Mouse (Mus musculus): ENCODE measurements around the gene Hoxd8.

Gene Hoxd8

DNA sequence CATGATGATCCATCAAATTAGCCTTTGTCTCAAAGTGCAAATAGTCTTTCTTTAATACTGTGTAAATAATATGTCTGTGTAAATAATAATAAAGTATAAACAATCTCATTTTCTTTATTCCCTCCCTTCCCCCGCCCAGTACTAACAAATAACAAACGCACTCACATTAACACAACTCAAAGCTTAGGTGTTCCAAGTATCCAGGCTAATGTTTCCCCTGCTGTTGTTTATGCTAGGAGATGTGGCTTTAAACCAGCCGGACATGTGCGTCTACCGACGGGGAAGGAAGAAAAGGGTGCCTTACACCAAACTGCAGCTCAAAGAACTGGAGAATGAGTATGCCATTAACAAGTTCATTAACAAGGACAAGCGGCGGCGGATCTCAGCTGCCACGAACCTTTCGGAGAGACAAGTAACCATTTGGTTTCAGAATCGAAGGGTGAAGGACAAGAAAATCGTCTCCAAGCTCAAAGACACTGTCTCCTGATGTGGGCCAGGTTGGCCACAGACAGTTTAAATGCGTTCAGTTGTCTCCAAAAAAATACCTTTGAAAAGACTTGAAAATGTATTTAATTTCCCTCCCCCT is 34.7 kb upstream of the Hoxd8 start:
- no peak for DNase-seq (ENCODE audit: low spot score)

DNA sequence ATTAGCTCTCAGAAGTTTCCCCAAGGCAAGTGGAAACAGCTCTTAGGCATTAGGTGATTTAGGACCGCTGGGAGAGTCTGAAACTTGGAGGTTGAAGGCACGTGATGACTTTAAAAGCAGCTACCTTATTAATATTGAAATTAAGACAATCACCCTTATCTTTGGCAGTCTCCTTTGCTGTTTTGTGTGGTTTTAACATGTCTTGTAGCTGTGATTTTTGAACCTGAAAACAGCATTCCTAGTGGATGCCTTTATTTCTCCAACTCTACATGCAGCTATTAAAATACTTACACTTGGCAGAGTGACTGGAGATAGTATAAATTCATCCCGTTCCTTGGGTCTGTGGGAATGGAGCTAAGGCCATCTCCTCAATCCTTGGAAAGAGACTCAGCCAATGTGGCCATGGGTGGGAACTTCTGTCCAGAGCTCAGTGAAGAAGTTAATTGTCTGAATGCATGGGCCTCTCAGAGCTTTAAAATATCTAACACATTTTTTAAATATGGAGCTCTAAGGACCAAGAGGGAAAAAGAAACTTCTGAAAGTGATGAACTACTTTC is 33.7 kb upstream of the Hoxd8 start:
- DNase-seq (ENCODE audit: low spot score), result no peak

DNA sequence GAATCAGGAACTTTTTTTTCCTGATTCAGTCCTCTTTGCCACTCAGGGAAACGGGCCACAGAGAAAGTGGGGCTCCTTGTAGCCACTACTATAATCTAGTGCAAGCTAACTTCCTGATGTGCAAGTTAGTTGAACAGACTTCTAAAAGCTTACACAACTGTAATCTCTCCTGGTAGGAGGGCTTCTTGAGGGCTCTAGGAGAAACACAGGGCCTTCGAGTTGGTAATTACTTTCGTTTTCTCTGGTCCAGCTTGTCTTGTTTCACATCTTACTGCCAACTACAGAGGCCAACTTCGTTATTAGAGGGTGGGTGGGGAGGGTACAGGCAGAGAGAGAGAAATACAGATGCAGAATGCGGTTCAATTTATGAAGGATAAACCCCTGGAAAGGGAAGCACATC is 32.6 kb upstream of the Hoxd8 start:
- no peak for DNase-seq (ENCODE audit: low spot score)

DNA sequence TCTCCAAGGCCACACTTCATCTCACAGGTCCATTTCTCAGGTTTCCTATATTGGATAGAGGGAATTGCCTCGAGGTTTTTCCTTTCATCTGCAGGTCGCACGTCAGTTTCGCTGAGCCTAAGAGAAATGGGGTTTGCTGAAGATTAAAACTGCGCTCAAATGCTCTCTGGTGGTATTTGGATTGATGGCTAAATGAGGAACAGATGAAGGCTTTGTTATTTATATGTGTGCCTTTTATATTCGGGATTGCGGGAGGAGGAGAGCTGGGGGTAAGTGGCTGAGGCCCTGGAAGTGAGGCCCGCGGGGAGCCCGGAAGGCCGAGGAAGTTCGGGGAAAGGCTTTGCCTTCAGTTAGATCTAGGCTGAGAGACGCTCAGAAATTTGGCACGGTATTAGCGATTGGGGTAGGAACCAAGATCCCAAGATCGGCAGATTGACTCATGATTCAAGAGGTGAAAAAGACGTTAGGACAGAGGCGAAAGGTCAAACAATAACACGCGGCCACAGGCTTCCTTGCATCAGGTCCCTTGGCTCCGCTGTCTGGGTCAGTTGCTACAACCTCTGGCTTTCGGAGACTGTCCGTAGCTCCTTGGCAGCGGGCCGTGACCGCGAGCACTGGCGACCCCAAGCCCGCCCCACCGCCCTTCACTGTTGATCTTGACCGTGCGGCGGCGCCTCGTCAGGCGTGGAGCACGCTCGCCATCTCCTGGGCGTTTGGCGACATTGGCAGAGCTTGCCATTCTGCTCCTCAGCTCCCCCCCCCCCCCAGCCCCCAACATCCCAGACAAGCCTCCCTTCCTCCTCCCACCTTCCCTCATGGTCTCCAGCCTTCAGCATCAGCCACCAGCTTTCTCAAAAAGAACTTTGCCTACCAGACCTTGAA is 31.7 kb upstream of the Hoxd8 start:
- no peak for DNase-seq (ENCODE audit: low spot score)

DNA sequence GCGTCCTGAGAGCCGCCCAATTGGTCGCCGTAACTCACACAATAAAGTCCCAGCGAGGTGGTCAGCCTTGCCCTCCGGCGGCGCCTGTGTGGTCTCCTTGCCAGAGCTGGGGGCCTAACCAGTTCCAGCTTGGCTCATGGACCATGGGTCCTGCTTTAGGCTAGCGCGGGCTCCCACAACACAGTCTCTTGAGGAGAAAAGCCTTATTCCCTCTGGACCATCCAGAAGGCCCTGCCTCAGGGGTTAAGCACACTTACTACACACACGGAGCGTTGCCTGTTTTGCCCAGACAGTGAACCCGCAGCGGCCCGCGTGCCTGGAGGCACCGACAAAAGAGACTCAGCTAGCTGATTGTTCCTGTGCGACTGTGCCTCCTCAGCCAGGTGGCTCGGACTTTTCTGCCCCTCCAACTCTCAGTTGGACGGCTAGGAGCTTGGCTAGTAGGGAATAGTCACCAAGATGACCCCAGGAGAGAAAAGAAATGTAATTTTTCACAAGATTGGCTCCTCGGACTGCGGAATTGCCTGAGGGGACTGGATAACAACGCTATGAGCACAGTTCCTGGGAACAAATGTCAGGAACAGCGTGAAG is 30.5 kb upstream of the Hoxd8 start:
- DNase-seq (ENCODE audit: low spot score), result no peak

DNA sequence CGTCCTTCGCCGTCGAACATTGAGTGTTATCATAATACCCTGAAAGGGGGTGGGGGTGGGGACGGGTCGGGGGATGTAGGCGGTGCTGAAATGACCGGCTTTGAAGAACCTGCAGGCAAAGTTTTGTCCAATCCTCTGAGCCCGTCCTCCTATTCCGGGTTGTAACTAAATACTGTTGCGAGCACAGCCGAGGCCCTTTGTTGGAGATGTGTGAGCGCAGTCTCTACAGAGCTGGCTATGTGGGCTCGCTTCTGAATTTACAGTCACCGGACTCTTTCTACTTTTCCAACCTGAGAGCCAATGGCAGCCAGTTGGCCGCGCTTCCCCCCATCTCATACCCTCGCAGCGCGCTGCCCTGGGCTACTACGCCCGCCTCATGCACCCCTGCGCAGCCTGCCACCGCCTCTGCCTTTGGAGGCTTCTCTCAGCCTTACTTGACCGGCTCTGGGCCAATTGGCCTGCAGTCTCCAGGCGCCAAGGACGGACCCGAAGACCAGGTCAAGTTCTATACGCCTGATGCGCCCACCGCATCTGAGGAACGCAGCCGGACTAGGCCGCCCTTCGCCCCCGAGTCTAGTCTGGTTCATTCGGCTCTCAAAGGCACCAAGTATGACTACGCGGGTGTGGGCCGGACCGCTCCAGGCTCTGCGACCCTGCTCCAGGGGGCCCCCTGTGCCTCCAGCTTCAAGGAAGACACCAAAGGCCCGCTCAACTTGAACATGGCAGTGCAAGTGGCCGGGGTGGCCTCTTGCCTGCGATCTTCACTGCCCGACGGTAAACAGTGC is 29.3 kb upstream of the Hoxd8 start, which contains the start of gene Hoxd12:
TSS of gene Hoxd12 (plus strand) at position 133 of the 785 bp plus-strand sequence.
- DNase-seq (ENCODE audit: low spot score), result no peak

DNA sequence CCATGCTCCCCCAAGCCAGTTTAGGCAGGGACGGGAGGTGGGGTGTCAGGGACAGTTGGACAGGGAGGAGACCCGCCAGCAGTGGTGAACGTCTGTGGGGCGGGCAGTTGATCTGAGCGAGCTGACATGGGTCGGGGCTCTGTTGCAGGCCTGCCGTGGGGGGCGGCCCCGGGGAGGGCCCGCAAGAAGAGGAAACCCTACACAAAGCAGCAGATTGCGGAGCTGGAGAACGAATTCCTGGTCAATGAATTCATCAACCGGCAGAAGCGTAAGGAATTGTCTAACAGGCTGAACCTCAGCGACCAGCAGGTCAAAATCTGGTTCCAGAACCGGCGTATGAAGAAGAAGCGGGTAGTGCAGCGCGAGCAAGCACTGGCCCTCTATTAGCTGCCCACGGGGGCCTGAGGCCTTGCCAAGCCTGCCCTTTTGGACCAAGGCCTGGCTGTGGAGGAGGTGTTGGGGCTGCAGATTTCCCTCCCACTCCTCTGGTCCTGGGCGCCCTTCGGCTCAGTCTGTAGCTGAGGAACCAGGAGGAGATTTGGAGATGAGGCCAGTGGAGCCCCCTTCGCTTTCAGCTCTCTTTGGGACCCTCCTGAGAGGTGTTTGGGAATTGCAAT is 28.6 kb upstream of the Hoxd8 start:
- no peak for DNase-seq (ENCODE audit: low spot score)

DNA sequence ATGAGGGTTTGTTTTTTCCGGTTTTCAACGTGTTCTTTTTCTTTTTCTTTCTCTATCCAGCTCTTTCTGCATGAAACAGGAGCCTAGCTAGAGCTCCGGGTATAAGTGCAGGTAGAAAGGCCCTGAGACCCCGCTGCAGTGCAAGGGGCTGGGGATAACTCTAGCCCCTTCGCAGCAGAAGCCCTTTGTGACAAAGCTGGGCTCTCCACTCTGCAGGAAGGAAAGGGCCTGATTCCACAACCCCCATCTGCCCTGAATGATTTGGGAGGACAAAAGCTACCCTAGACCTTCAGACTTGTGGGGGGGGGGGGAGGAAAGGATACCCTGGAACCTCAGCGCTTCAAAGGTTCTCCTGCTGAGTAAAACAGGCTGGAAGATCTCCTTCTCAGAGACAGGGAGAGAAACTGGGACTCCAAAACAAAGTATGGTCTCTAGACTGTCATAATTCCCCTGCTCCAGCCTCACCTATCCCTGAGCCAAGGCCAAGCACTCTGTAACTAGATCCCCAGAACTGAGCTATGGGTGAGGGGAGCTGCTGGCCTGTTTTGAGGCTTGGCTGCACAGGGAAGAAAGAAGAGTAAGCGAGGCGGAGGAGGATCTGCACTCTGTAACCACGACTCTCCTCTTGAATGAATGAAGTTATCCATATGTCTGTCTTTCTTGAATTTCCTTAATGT is 27.9 kb upstream of the Hoxd8 start:
- DNase-seq (ENCODE audit: low spot score), result no peak

DNA sequence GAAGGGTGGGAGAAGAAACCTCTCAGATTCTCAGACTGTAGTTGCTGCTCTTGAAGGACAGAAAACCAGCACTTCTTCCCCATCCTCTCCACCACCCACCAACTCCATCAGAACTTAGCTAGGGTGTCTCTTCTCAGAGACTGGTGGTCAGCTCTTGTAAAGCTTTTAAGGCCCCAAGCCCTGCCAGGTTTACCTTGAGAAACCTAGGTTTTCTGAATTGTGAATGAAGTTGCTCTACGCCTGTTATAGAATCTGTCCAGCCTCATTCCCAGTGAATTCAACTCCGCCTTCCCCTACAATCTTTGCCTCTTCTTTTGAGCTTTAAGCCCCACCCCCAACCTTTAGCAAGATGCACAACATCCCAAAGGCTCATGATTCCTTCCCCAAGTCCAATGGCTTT is 27.3 kb upstream of the Hoxd8 start:
- DNase-seq (ENCODE audit: low spot score), result no peak

DNA sequence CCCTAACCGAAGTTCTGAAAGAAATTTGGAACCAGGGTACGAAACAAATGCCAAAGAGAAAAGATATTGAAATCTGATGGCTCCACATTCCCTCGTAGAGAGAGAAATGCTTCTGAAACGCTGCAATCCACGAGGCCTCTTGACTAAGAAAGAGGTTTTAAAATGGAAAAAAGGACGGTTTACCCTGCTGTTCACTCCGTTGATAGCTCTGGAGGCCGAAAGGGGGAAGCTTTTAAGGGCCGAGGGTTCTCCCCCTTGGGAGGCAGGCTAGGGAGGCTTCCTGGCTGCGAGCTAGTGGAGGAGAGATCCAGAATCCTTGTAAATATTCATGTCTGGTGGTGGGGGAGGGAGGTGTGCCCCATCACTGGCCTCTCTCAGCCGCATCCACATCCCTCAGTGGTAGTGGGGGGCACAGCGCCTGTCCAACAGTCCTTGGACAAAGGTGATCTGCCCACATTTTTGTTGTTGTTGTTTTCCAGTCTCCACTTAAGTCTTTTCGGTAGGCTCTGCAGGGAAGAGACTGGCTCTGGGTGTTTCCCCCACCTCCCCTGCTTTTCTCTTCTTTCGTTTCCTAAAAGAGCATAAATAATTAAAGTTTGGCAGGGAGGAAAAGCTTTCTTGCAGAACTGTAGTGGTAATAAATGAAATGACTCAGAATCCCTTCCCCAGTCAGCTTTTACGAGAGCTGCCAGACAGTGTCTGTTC is 25.4 kb upstream of the Hoxd8 start, which contains the start of gene Hoxd11:
TSS of gene Hoxd11 (plus strand) at position 667 of the 705 bp plus-strand sequence.
- no peak for DNase-seq (ENCODE audit: low spot score)

DNA sequence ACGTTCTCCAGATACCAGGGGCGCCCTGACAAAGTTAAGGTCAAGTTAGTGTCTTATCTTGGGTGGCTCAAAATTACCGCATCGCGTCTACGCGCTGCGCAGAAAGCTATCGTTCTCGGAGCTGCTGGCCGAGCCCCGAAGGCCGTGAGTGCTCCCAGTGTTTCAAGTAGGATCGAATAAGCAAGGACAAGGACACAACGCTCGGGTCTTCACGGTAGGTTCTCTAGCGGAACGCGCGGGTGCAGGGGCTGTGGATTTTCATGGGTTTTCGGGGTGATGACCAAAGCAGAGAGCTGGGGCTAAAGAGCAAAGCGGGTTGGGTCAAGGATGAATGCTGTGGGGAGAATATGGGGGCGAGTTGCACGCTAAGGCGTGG is 24.8 kb upstream of the Hoxd8 start:
- DNase-seq (ENCODE audit: low spot score), result no peak

DNA sequence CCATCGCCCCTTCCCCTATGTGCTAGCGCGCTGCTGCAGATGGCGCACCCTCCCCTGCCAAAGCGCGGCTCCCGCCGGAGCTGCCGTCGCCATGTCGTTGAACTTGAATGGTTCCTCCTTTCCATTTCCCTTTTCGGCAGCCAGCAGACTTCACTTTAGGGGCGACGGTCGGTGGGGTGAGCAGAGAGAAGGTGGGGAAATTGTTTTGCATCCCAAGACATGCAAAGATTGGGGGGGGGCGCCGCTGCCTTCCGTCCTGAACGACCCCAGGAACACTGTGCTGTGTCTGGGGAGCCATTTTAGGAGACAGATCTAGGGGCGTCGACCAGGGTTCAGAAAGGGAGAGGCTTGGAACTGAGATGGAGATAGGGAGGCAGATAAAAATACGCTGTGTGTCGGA is 24.4 kb upstream of the Hoxd8 start:
- DNase-seq (ENCODE audit: low spot score), result no peak

DNA sequence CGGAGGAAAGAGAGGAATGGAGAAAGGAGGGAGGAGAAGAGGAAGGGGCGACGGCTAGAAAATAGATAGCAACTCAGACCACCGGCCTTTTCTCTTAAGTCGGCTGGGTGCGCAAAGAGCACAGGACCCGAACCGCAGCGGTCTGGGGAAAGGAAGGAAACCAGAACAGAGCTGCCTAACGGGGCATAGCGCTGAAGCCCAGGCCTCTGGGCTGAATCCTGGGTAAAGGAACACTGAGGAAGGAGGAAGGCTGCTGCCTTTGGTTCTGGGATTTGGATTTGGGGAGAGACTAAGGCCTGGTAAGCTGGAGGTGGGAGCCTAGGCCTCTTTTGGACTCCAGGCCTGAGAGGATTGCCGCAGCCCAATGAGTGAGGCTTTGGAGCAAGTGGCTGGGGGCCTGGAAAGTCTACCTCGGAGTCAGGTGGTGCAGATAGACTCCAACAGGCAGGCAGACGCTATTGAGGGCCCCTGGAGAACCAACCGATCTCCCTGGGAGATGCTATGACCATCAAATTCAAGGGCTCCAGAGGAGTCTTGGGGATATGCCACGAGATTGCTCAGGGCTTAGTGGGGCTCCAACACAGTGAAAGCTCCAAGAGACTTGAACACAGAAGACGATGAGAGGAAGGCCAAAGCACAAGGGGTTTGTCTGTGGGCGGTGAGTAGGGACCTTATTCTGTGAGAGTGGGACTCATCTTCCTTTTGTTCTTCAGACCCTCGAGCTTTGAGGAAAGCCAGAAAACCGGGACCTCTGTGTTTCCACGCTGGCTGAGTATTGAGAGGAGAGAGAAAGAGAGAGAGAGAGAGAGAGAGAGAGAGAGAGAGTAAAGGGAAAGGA is 23.6 kb upstream of the Hoxd8 start:
- no peak for DNase-seq (ENCODE audit: low spot score)

DNA sequence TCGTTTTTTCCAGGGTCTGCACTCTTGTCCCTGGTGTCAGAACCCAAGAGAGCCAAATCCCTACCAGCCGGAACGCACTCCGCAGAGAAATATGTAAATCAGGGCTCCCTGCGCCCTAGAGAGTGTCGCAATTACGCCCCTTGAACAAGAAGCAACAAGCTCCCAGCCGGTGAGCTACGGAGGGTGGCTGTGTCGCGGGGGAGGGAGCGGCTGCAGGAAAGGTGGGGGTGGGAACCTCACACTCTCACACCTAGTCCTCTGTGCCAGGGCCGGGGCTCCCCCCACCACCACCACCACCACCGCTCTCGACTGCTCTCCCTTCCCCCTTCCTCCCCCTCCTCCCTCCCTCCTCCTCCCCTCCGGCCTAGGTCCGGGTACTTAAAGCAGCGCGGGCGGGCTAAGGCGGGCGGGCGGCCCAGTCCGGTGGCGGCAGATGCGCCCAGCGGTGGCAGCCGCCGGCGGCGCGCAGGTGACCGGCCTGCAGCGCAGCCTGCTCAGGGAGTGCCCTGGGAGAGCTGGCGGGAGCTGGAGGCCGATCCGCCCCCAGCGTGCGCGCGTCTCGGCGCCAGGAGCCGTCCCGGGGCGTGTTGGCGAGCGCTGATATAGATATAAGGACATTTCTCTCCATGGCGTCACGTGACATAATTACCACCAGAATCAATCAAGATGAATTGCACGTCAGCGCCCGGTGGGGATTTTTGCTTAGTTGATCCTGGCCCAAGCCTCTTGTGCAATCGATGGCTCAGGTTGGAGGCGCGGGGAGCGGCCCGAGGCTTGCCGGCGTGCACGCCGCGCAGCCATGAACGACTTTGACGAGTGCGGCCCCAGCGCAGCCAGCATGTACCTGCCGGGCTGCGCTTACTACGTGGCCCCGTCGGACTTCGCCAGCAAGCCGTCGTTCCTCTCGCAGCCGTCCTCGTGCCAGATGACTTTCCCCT is 22.6 kb upstream of the Hoxd8 start:
- DNase-seq (ENCODE audit: low spot score), result no peak

DNA sequence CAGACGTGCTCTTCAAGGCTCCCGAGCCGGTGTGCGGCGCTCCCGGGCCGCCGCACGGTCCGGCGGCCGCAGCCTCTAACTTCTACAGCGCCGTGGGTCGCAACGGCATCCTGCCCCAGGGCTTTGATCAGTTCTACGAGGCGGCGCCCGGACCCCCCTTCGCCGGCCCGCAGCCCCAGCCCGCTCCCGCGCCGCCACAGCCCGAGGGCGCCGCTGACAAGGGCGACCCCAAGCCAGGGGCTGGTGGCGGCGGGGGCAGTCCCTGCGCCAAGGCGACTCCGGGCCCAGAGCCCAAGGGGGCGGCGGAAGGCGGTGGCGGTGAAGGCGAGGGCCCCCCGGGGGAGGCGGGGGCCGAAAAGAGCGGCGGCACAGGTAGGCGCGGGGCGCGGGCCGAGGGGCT is 21.6 kb upstream of the Hoxd8 start:
- DNase-seq (ENCODE audit: low spot score), result no peak

DNA sequence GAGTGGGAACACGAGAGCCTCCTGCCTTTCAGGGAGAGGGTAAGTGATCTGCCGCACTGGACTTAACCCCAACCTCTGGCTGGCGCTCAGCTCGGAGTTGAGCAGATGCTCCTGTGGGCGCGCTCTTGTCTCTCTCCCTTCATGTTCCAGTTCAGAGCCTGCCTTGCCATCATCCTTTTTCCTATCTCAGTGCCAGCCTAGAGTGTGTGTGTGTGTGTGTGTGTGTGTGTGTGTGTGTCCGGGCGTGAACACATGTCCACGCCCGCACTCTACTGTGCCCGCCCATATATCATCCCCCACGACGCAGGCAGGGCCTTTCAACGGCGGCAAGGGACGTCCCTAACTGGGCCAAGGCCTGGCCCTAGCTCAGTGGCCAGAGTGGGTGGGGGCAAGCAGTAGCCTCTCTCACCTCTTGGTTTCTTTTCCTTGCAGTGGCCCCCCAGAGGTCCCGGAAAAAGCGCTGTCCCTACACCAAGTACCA is 20.9 kb upstream of the Hoxd8 start:
- DNase-seq (ENCODE audit: low spot score), result no peak

DNA sequence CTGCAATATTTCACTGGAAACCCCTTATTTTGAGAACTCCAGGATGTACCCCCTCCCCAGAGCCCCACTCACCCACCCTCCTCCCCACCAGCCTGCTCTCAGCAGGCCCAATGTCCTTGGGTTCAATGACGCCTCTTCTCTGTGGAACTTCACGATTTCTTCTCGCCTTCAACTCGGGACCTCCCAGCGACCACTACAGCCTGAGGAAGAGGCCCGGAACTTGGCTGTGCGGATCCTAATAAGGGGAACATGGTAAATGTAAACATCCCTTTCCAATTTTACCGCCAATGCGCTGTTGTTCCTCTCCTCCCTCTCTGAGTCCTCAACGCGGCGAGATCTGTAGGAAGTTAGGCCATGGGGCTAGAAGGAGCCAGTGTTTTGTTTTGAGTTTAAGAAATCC is 20.3 kb upstream of the Hoxd8 start:
- no peak for DNase-seq (ENCODE audit: low spot score)

DNA sequence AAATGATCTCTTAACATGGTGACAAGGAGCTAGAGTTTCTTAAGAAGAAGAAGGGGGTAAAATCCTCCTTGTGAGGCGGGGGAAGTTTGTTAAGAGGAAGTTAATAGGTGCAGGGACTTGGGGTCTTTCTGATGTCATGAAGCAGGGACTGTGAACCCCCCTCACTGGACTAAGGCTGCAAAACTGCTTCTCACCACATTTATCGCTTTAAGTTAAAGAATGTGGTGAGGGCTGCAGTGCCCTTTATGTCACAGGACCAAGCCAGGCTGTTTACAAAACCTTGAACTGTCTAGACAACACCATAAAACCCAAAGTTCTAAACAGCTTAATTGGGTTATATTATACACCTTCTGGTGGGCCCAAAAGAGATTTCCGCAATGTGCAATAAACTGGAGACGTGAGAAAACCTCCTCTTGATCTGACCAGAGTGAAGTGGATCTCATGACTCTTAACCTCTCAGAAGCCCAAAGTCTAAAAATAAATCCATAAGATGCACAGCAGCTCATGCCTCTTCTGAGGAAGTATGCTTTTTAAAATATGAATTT is 19.3 kb upstream of the Hoxd8 start:
- DNase-seq (ENCODE audit: low spot score), result no peak
